Mouse (Mus musculus) hindbrain, embryonic 16.5 days (tissue): ENCODE data around the gene Pla2g1b. TPM values are rescaled to one million over a fixed set of nuclear protein-coding genes. Genes with fewer than 3 reads are reported as not detected.

ENCODE experiments used
- ATAC-seq: fragments of 200-750 bp; cut with Nextera tagmentation; 2 replicates; pipeline ENCODE4 v1.8.0; 2017; ENCODE audit warnings: moderate TSS enrichment, moderate library complexity
- H3K27ac ChIP-seq: fragments of 300-500 bp; sonication (generic); 2 replicates; pipeline ENCODE4 v1.5.1; 2014; ENCODE audit warnings: low read depth, mild to moderate bottlenecking, control low read depth, low read length, moderate library complexity
- H3K27me3 ChIP-seq: fragments of 300-500 bp; sonication (generic); replicated peaks from 2 replicates; pipeline ENCODE4 v1.6.1; 2014; ENCODE audit warnings: low read length; ENCODE audit not compliant: control insufficient read depth, insufficient read depth
- H3K36me3 ChIP-seq: fragments of 300-500 bp; sonication (generic); 2 replicates; pipeline ENCODE4 v1.6.1; 2014; ENCODE audit warnings: mild to moderate bottlenecking, low read length, moderate library complexity, mixed read lengths; ENCODE audit not compliant: control insufficient read depth, insufficient read depth
- H3K4me1 ChIP-seq: fragments of 300-500 bp; sonication (generic); 2 replicates; pipeline ENCODE4 v1.6.1; 2014; ENCODE audit warnings: low read depth, low read length; ENCODE audit not compliant: control insufficient read depth, insufficient read depth
- H3K4me2 ChIP-seq: fragments of 300-500 bp; sonication (generic); 2 replicates; pipeline ENCODE4 v1.6.1; 2014; ENCODE audit warnings: mild to moderate bottlenecking, low read length, control low read depth, moderate library complexity
- H3K4me3 ChIP-seq: fragments of 300-500 bp; sonication (generic); 2 replicates; pipeline ENCODE4 v1.5.1; 2014; ENCODE audit warnings: mild to moderate bottlenecking, low read length, control low read depth, moderate library complexity
- H3K9ac ChIP-seq: fragments of 300-500 bp; sonication (generic); 2 replicates; pipeline ENCODE4 v1.6.1; 2014; ENCODE audit warnings: low read depth, mild to moderate bottlenecking, control low read depth, low read length, moderate library complexity
- H3K9me3 ChIP-seq: fragments of 300-500 bp; sonication (generic); 2 replicates; pipeline ENCODE4 v1.6.1; 2014; ENCODE audit warnings: mild to moderate bottlenecking, low read length, moderate library complexity; ENCODE audit not compliant: control insufficient read depth
- WGBS: fragments of 180-500 bp; shearing (Covaris S2); extraction: QIAGEN DNeasy Blood & Tissue Kit; methylation state at CpG from one replicate; pipeline ENCODE4 v1.1.7; 2014; 5-methylcytosine and 5-hydroxymethylcytosine counted together
- polyA plus RNA-seq: library from polyadenylated mRNA; unstranded; fragments of >200 nt; fragmentation: Nextera tagmentation; extraction: Ambion mirVana; gene quantifications from 2 replicates; pipeline ENCODE4 v1.2.1, GENCODE M21; 2015

Pla2g1b gene
- polyA plus RNA-seq, 1 experiment from 2014 or later = not detected

DNA sequence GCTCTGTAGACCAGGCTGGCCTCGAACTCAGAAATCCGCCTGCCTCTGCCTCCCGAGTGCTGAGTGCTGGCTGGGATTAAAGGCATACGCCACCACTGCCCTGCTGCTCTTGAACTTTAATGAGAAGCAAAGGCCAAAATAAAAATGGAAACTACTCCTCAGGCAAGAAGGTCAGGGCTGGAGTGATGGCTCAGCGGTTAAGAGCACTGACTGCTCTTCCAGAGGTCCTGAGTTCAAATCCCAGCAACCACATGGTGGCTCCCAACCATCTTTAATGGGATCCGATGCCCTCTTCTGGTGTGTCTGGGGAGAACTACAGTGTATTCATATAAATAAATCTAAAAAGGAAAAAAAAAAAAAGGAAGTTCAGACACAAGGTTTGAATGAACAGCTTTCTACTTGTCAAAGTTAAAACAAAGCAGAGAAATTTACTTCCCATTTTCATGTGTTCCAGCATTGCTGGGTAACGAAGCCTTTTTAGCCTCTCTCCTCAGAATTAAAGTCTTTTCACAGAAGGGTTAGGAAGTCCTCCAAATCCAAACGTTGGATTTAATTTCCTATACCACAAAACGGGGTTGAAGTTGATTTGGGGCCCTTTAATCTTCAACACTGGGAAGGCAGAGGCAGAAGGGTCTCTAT is 22.0 kb downstream of the Pla2g1b start:
- ATAC-seq = no peak
- no peaks in the 10 kb centered on the region for H3K36me3 ChIP-seq
- H3K9me3 ChIP-seq = no peaks in the 10 kb centered on the region
- H3K4me3 ChIP-seq = no peak overlapping the region
- peaks cover 18% of the 10 kb centered on the region for H3K4me1 ChIP-seq
- no peaks in the 10 kb centered on the region for H3K27me3 ChIP-seq
- 78% methylated on average over 9 of the region's 9 CpGs for WGBS
- no peak overlapping the region for H3K27ac ChIP-seq
- H3K9ac ChIP-seq = no peak overlapping the region
- H3K4me2 ChIP-seq = peak overlapping the region; percentile 85; the same call in 1 of the 2 replicates

- Histone ChIP-seq H3K4me2 (peak overlapping the region; percentile 85), H3K4me3 (peak overlapping the region; percentile 51), H3K9ac (peak overlapping the region; percentile 88), H3K27ac (peak overlapping the region; percentile 100), H3K27me3 (no peaks in the 10 kb centered on the region), H3K9me3 (no peaks in the 10 kb centered on the region), H3K4me1 (peaks cover 16% of the 10 kb centered on the region), H3K36me3 (no peaks in the 10 kb centered on the region)
- under 1% methylated on average over 38 of the region's 39 CpGs for WGBS
- ATAC-seq = peak; percentile 76
Observed at GRCm38 (mm10) chr5:115488841-115489698, 23.0 kb downstream of the Pla2g1b start.

- H3K27ac ChIP-seq = peak overlapping the region; percentile 100
- H3K4me3 ChIP-seq = peak overlapping the region; percentile 51
- ATAC-seq = peak; percentile 80
- peaks cover 13% of the 10 kb centered on the region for H3K4me1 ChIP-seq
- H3K9ac ChIP-seq = peak overlapping the region; percentile 88
- no peaks in the 10 kb centered on the region for H3K36me3 ChIP-seq
- under 1% methylated on average over 50 of the region's 50 CpGs for WGBS
- peak overlapping the region; percentile 85 for H3K4me2 ChIP-seq
- H3K9me3 ChIP-seq = no peaks in the 10 kb centered on the region
- no peaks in the 10 kb centered on the region for H3K27me3 ChIP-seq
Observed at GRCm38 (mm10) chr5:115489699-115490637, 23.9 kb downstream of the Pla2g1b start.

- Histone ChIP-seq H3K36me3 (no peaks in the 10 kb centered on the region), H3K4me2 (peak overlapping the region; percentile 85), H3K9me3 (no peaks in the 10 kb centered on the region), H3K4me3 (no peak overlapping the region), H3K9ac (0 out of 2 replicates have a peak overlapping the region, but pooled peaks have one; percentile 5), H3K27ac (peak overlapping the region; percentile 73), H3K4me1 (peaks cover 13% of the 10 kb centered on the region), H3K27me3 (no peaks in the 10 kb centered on the region)
- WGBS = 8% methylated on average over 8 of the region's 8 CpGs
- ATAC-seq = no peak
Observed at GRCm38 (mm10) chr5:115490638-115491000, 24.6 kb downstream of the Pla2g1b start.

- Histone ChIP-seq H3K4me1 (peaks cover 13% of the 10 kb centered on the region), H3K27me3 (no peaks in the 10 kb centered on the region), H3K9ac (no peak overlapping the region), H3K36me3 (no peaks in the 10 kb centered on the region), H3K4me2 (no peak overlapping the region), H3K27ac (no peak overlapping the region), H3K9me3 (no peaks in the 10 kb centered on the region), H3K4me3 (no peak overlapping the region)
- 36% methylated on average over 5 of the region's 5 CpGs for WGBS
- ATAC-seq = no peak
Observed at GRCm38 (mm10) chr5:115491076-115491475, 25.0 kb downstream of the Pla2g1b start.

- H3K27me3 ChIP-seq = no peaks in the 10 kb centered on the region
- H3K4me3 ChIP-seq = peak overlapping the region; percentile 11
- H3K9me3 ChIP-seq = no peaks in the 10 kb centered on the region
- no peak overlapping the region for H3K27ac ChIP-seq
- H3K36me3 ChIP-seq = no peaks in the 10 kb centered on the region
- WGBS = 3% methylated on average over 28 of the region's 28 CpGs
- peaks cover 13% of the 10 kb centered on the region for H3K4me1 ChIP-seq
- no peak for ATAC-seq
- H3K4me2 ChIP-seq = peak overlapping the region; percentile 79
- H3K9ac ChIP-seq = peak overlapping the region; percentile 65
Observed at GRCm38 (mm10) chr5:115491771-115492322, 25.8 kb downstream of the Pla2g1b start.

DNA sequence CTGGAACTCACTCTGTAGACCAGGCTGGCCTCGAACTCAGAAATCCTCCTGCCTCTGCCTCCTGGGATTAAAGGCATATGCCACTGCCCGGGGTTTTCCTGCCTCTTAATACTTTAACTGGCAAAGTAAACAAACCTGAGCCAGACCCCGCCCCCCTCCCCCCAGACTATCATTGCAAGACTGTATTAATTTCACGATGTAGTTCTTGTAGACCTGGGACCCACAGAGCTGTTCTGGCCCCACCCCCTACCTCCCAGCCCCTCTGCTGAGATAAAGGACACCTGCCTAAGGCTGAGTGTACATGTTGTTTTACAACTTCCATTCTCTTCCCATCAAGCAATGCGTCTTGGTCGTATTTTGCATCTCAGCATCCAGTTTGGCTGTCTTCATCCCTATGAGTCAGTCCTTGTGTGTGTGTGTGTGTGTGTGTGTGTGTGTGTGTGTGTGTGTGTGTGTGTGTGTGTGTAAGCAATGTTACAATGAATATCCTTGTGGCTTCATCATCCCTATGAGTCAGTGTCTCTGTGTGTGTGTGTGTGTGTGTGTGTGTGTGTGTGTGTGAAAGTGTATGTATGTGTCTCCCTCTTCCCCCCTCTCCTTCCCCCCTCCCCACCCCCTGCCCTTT is 26.8 kb downstream of the Pla2g1b start:
- H3K36me3 ChIP-seq = no peaks in the 10 kb centered on the region
- no peak overlapping the region for H3K4me2 ChIP-seq
- 76% methylated on average over 6 of the region's 6 CpGs for WGBS
- H3K9me3 ChIP-seq = no peaks in the 10 kb centered on the region
- ATAC-seq = no peak
- H3K9ac ChIP-seq = no peak overlapping the region
- peaks cover 13% of the 10 kb centered on the region for H3K4me1 ChIP-seq
- no peaks in the 10 kb centered on the region for H3K27me3 ChIP-seq
- H3K4me3 ChIP-seq = no peak overlapping the region
- H3K27ac ChIP-seq = no peak overlapping the region

DNA sequence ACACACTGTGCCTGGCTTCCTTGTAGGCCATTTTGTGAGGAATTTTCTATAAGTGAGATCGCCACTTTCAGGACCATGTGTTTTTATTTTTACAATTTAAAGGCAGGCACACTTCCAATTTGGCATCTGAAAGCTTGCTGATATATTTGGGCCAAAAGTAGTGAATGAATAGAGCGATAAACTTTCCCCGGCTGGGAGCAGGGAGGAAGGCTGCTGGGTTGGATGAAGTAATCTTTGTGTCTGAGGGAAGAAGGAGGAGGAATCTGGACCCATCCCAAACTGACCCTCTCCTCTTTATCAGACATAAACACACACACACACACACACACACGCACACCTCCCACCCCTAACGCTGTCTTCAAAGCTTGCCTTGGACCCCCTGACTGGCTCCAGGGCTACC is 27.4 kb downstream of the Pla2g1b start:
- Histone ChIP-seq H3K4me1 (peaks cover 12% of the 10 kb centered on the region), H3K27ac (no peak overlapping the region), H3K9ac (no peak overlapping the region), H3K4me3 (no peak overlapping the region), H3K36me3 (no peaks in the 10 kb centered on the region), H3K4me2 (no peak overlapping the region), H3K9me3 (no peaks in the 10 kb centered on the region), H3K27me3 (no peaks in the 10 kb centered on the region)
- 54% methylated on average over 5 of the region's 5 CpGs for WGBS
- no peak for ATAC-seq
